ENCODE assay signal across 8 mouse cellular contexts in the genomic region with DNA sequence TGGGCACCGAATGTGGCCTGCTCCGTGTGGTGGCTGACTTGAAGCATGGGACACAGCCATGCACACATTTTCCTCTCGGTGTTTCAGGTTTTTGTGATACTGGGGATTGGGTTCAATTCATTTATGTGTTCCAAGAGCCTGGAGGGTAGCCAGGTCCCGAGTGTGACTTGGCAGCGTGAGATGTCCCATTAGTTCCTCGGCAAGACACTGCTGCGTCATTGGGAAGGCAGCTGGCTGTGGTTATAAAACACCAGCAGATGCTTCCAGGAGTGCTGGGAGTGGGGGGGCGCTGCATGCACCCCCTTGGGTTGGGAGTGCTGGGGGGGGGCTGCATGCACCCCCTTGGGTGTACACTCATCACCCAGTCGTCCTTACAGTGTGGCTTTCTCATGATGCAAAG.
DNase-seq lines count a peak whose midpoint lies in the region; ATAC-seq and TF ChIP-seq lines count a peak whose summit lies in the region.

No protein-coding gene starts in this region.

- no peak overlapping the region for H3K4me3 ChIP-seq in embryonic fibroblast, embryonic 13.5 days (ENCODE audit: insufficient read depth, low read length)
- no peak overlapping the region for H3K4me3 ChIP-seq in limb, embryonic 13.5 days

- H3K9me3 ChIP-seq in limb, embryonic 13.5 days = 0 out of 2 replicates have a peak, but pooled peaks cover 4% of the 10 kb centered on the region

- no peak for TF ChIP-seq POLR2A in embryonic fibroblast, embryonic 13.5 days (IDR thresholded peaks at IDR 0.05; ENCODE audit: low read depth, low read length)

- H3K27ac ChIP-seq in embryonic fibroblast, embryonic 13.5 days (ENCODE audit: insufficient read depth, low read length) = peak overlapping the region; percentile 7
- H3K27ac ChIP-seq in limb, embryonic 13.5 days = peak overlapping the region; percentile 77

- no peaks in the 10 kb centered on the region for H3K36me3 ChIP-seq in limb, embryonic 13.5 days

- H3K9ac ChIP-seq in limb, embryonic 13.5 days = no peak overlapping the region

- H3K4me1 ChIP-seq in embryonic fibroblast, embryonic 13.5 days (ENCODE audit: control insufficient read depth, insufficient read depth, low read length) = peaks cover 6% of the 10 kb centered on the region
- H3K4me1 ChIP-seq in limb, embryonic 13.5 days = peaks cover 71% of the 10 kb centered on the region

- peaks cover 5% of the 10 kb centered on the region; the same call in 1 of the 2 replicates for H3K27me3 ChIP-seq in limb, embryonic 13.5 days

- 46% methylated on average over 9 of the region's 9 CpGs for WGBS in limb, embryonic 13.5 days

- no peak for TF ChIP-seq CTCF in embryonic fibroblast, embryonic 13.5 days (IDR thresholded peaks at IDR 0.05; ENCODE audit: borderline replicate concordance, insufficient read depth, low read length)

- ATAC-seq in limb, embryonic 13.5 days (ENCODE audit: low FRiP score, low read depth) = no peak
- ATAC-seq in megakaryocyte, adult 5-6 weeks (ENCODE audit: poor library complexity, severe bottlenecking) = no peak
- no peak for ATAC-seq in CD4-positive, CD25-positive, alpha-beta regulatory T cell, adult 4 months

- no peak overlapping the region for H3K4me2 ChIP-seq in limb, embryonic 13.5 days (replicated peaks)

- peak; percentile 74 for DNase-seq in layer of hippocampus, adult 11-12 months (ENCODE audit: low spot score)
- DNase-seq in layer of hippocampus, adult 9-10 months (ENCODE audit: low spot score) = no peak
- DNase-seq in kidney, adult 9 months = peak; percentile 65
- DNase-seq in thymus, postnatal 0 days (ENCODE audit: low spot score) = no peak

Comparison
In these comparisons a context has a peak if more than half of its experiments do, and no peak if none do; other contexts are left out.
1. DNase-seq: peak in layer of hippocampus, adult 11-12 months (single experiment) and kidney, adult 9 months (single experiment); none in layer of hippocampus, adult 9-10 months (single experiment) and thymus, postnatal 0 days (single experiment).